Mouse (Mus musculus) CD8-positive naive resting alpha-beta T cell, adult 2 months (primary cell): ENCODE results near the gene Atp5s.

Experiments
- DNase-seq, 2 experiments: peaks; one replicate each; pipeline ENCODE4 v3.0.0; 2022; ENCODE audit warnings: low read depth in 2 of 2, low spot score in 2 of 2

Atp5s gene

GRCm38 (mm10) chr12:69724711-69725460 lies at the start of gene Atp5s, which contains the start of gene L2hgdh:
Gene Atp5s (plus strand): TSS chr12:69724950.
Gene L2hgdh (minus strand): TSS chr12:69724873.
- peak; percentile 75 to 85 for DNase-seq

GRCm38 (mm10) chr12:69676157-69676556 lies 48.6 kb upstream of the Atp5s start:
- no peak for DNase-seq

- DNase-seq = peak; percentile 61 to 64
These were observed 43.9 kb upstream of the Atp5s start for GRCm38 (mm10) chr12:69680635-69681565.

GRCm38 (mm10) chr12:69681566-69682061 lies 43.1 kb upstream of the Atp5s start, which contains the start of gene Sos2:
Gene Sos2 (minus strand): TSS chr12:69681852.
- DNase-seq = peak; percentile 5

GRCm38 (mm10) chr12:69682065-69682787 lies 42.5 kb upstream of the Atp5s start:
- DNase-seq = peak; percentile 51 to 57

- DNase-seq = no peak
These were observed 41.8 kb upstream of the Atp5s start for GRCm38 (mm10) chr12:69682788-69683419.

GRCm38 (mm10) chr12:69683537-69683936 lies 41.2 kb upstream of the Atp5s start:
- DNase-seq = no peak

- no peak for DNase-seq
These were observed 36.4 kb upstream of the Atp5s start for GRCm38 (mm10) chr12:69688368-69688767.

- DNase-seq = no peak
These were observed 35.7 kb upstream of the Atp5s start for GRCm38 (mm10) chr12:69689094-69689493.

GRCm38 (mm10) chr12:69690714-69691113 lies 34.0 kb upstream of the Atp5s start:
- no peak for DNase-seq

GRCm38 (mm10) chr12:69693471-69693870 lies 31.3 kb upstream of the Atp5s start:
- DNase-seq = no peak

- DNase-seq = peak; percentile 41 to 60
These were observed 28.0 kb upstream of the Atp5s start for GRCm38 (mm10) chr12:69696746-69697145.

- no peak for DNase-seq
These were observed 26.4 kb upstream of the Atp5s start for GRCm38 (mm10) chr12:69698352-69698751.

GRCm38 (mm10) chr12:69704799-69705458 lies 19.8 kb upstream of the Atp5s start:
- no peak for DNase-seq

GRCm38 (mm10) chr12:69713628-69714027 lies 11.1 kb upstream of the Atp5s start:
- no peak for DNase-seq

- DNase-seq = no peak
These were observed 1.9 kb upstream of the Atp5s start for GRCm38 (mm10) chr12:69722857-69723256.

GRCm38 (mm10) chr12:69723376-69723775 lies 1.4 kb upstream of the Atp5s start:
- no peak for DNase-seq

- DNase-seq = no peak
These were observed 586 bp upstream of the Atp5s start for GRCm38 (mm10) chr12:69724018-69724710.

GRCm38 (mm10) chr12:69729246-69729645 lies 4.5 kb downstream of the Atp5s start:
- no peak for DNase-seq
